Mouse (Mus musculus) frontal cortex, postnatal 25 days (tissue): ENCODE results near the gene Slc26a10.

ENCODE experiments used
- DNase-seq, 2 experiments: peaks; one replicate each; pipeline ENCODE4 v3.0.0; 2022; ENCODE audit warnings: low spot score in 2 of 2

Slc26a10 gene

GRCm38 (mm10) chr10:127182624-127183023, 2.2 kb upstream of the Slc26a10 start:
- no peak for DNase-seq

GRCm38 (mm10) chr10:127181566-127181965, 1.1 kb upstream of the Slc26a10 start:
- DNase-seq, result no peak

GRCm38 (mm10) chr10:127180695-127181047, 226 bp upstream of the Slc26a10 start:
- no peak for DNase-seq

- DNase-seq, result no peak
Measured at GRCm38 (mm10) chr10:127178286-127179027, 2.0 kb downstream of the Slc26a10 start.

GRCm38 (mm10) chr10:127177719-127178118, 2.7 kb downstream of the Slc26a10 start:
- peak; percentile 64 to 74 for DNase-seq

DNA sequence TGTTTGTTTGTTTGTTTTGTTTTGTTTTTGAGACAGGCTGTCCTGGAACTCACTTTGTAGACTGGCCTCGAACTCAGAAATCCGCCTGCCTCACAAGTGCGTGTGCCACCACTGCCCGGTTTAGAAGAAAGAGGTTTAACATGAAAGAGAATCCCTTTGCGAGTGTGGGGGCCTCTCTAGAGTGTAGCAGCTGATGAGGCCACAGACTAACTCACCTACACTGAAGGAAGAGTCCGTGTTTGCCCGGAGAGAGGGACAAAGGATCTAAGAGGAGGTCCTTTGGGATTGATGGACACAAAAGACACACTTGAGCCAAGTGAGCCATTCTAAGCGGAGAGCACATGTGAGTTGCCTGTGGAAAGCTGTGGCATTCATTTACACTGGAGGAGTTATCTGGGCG, 3.2 kb downstream of the Slc26a10 start:
- no peak for DNase-seq

GRCm38 (mm10) chr10:127176756-127177155, 3.7 kb downstream of the Slc26a10 start:
- DNase-seq, result no peak

DNA sequence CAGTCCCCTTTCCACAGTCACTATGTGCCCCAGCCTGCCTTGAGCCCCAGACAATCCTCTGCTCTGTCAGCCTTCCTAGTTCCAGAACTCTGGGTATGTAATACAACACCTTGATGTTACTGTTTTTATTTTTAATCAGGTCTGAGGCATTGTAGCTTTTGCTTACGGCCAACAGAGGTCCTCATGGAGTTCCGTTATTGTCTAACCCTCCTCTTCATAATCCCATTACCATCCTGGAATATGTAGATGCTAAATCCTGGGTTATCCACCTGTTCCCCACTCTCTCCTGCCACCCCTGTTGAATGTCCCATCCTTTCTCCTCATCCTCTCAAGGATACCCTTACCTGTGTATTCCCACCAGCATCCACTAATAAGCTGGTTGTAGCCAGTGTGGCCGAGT, 4.2 kb downstream of the Slc26a10 start:
- DNase-seq, result no peak

- no peak for DNase-seq
Measured at GRCm38 (mm10) chr10:127174170-127174569, 6.3 kb downstream of the Slc26a10 start.

DNA sequence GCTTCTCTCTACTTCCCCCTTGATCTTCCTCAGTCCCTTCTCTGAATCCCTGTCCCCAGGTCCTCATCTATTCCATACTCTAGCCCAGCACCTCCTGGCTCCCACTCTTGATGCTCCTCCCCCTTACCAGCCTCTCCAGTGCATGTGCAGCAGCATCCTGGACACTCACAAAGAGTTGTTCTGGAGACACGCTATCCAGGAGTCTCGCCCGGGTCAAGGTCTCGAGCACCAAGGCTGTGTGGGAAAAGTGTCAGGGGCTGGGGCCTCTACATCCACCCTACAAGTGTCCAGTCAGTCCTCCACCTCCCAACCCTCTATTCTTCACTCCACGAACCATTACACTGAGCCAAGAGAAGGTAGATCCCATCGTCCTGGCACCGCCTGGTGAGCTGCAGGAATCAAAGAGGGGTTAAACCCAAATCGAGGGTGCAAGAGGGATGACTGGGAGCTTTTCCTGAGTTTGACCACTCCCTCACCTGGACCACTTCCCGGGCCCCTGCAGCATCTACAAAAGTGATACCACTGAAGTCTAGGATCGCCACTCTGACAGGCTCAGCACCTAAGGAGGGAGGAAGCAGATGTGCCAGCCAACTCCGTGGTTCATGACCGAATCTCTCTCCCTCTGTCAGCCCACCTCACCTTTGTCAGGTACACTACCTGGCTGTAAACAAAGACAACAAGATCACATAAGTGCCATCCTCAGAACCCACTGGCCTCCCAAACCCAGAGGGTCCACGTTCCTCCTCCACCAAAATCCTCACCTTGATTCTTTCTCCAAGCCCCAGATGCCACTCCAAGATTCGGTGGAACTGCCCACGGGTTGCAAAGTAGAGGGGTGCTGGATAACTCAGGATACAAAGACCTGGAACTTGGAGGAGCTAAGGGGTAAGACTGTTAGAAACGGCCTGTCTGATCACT, 7.0 kb downstream of the Slc26a10 start:
- DNase-seq, result no peak

DNA sequence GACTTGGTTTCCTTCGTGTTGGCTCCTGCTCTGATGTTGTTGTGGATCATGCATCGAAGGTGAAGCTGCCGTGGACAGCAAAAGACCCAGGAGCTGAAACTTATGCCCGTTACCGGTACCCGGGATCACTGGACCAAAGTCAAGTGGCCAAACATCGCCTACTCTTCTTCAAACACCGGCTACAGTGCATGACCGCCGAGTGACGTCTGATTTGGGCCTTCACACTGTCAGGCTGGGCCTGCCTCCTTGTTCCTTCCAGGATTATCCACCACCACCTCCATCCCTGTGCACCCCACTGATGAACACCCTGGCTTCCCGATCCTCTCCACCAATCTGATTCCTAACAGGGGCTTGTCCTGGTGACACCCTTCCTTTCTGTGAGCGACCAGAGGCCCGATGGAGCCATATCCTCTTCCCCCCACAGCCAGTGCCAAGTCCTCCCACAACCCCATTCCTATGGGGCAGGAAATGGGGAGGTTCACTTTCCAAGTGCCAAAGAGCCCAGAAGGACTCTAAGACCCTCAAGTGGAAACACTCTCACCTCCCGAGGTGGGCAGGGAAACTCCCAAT, 8.7 kb downstream of the Slc26a10 start:
- DNase-seq, result no peak

GRCm38 (mm10) chr10:127170837-127171272, 9.6 kb downstream of the Slc26a10 start:
- peak in 1 of 2 experiments; percentile 57 for DNase-seq

DNA sequence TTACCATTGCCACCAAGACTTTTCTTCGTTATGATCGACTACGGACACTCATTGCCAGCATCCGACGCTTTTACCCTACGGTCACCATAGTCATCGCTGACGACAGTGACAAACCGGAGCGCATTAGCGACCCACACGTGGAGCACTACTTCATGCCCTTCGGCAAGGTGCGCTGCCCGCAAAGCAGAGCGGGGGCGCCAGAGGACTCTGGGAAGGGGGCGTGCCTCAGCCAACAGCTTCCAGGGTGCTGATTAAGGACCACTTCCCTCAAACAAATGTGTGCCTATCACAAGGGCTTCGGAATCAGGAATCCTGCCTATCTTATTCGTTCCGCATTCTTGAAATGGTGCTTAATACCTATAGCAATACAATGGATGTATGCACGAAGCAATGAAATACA, 10.4 kb downstream of the Slc26a10 start:
- no peak for DNase-seq

DNA sequence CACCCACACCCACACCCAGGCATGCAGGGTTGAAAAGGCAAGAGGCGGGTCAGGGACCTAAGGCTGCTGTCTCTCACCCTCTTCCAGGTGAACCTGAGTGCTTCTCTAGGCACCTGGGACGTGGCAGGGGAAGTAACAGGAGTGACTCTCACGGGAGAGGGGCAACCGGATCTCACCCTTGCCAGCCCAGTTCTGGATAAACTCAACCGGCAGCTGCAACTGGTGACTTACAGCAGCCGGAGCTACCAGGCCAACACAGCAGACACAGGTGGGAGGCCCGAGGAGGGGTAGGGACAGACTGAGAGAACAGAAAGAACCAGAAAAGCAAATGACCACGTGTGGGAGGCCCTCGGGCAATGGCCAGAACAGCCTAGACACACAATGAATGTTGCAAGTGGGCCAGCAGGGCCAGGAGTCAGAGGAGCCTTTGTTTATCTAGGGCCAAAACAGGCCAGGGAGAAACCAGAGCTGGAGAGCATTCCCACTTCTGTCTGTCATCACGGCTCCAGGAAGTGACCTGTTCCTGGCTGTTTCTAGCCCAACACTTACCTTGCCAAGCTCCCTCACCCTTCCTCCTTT, 12.7 kb downstream of the Slc26a10 start:
- DNase-seq, result no peak

DNA sequence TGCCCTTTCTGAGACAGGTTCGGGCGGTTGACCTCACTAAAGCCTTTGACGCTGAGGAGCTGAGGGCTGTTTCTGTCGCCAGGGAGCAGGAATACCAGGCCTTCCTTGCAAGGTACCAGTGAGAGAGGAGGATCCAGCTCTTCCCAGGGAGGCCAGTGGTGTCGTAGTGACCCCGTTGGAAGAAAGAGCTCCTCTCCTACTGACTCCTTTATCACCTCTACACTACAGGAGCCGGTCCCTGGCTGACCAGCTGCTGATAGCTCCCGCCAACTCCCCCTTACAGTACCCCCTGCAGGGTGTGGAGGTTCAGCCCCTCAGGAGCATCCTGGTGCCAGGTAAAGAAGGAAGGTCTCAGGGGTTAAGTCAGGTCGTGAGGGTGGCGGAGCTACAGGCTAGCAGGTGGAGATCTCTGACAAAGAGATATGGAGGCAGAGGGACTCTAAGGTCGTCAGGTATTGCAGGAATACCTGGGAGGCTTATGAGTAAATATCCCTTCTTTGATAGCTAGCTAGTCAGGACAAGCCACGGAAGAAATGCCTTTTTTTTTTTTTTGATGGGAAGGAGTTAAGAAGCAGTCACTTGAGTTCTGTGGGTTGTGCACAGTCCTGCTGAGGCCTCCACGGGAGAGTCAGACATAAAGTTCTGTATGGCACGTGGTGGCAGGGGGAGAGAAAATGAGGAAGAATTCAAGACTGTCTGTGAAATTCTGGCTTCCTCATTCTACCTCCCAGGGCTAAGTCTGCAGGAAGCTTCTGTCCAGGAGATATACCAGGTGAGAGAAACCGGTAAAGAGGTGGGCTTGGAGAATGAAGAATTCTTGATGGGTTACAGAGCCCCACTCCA, 13.5 kb downstream of the Slc26a10 start:
- DNase-seq, result no peak

DNA sequence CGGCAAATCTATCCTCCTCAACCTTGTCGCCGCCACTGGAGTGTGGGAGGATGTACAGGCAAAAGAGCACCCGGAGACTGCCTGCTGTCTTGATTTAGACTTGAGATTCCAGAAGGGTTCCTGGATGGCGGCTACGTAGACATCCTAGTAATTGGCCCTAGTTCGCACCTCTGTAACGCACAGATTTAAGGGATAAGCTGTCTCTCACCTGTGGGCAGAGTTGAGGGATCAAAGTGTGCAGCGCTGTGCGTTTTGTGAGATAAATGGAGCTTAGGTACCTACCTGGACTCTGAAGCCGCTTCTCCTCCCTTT, 14.1 kb downstream of the Slc26a10 start:
- no peak for DNase-seq

- DNase-seq, result no peak
Measured at GRCm38 (mm10) chr10:127165654-127166403, 14.6 kb downstream of the Slc26a10 start.

GRCm38 (mm10) chr10:127165354-127165653, 15.1 kb downstream of the Slc26a10 start:
- DNase-seq, result no peak

DNA sequence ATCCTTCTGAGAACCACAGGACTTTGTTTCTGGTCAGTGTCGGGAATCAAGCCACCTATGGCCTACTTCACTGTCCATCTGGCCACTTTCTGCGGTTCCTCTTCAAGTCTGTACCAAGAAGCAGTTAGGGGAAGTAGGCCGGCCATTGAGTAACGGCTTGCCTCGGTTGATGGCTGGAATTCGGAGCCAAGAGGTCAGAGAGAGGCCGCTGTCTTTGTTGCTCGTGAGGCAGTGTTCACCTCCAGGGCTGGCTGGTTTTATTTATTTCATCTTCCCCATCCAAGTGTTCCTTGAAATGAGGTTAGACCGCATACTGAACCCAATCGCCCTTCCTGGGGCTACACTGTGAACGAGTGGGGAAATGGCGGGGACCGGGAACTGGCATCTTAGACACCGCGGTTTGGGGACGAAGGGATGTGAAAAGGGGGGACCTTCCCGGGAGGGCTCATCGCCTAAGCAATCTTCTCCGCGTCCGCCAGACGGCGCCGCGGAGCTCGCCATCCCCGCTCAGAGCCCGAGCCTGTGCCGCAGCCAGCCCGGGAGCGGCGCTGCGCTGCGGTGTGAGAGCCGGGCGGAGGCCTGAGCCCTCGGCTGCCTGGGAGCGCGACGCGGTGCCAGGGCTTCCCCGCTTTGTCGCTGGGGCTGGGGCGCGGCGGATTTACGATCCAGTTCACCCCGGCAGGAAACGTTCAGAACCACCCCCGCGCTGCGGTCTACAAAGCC, 15.7 kb downstream of the Slc26a10 start, which contains the start of gene B4galnt1:
Gene B4galnt1 (plus strand): TSS at position 595 of the 723 bp plus-strand sequence.
- DNase-seq, result peak in 1 of 2 experiments; percentile 60

DNA sequence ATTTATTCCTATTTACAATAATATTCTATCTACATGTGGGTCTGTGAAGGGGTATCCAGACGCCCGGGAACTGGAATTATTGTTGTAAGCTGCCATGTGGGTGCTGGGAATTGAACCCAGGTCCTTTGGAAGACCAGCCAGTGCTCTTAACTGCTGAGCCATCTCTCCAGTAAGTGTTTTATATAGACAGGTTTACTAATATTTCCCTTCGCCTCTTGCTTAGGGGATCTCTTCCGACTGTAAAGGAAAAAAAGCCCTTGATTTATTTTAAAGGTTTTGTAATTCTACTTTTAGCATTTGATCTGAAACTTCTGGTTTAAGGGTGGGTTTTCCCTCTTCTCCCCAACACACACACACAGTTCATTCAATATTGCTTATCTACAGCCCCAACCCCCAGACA, 16.3 kb downstream of the Slc26a10 start:
- DNase-seq, result no peak
